Mouse (Mus musculus): ENCODE measurements around the gene Snrnp35.

GRCm38 (mm10) chr5:124501541-124501940 lies 18.6 kb downstream of the Snrnp35 start:
- TF ChIP-seq POLR2A (IDR thresholded peaks at IDR 0.05; ENCODE audit: insufficient read length, low read depth) (no peak), POLR2AphosphoS2 (IDR thresholded peaks at IDR 0.05; ENCODE audit: insufficient read length, low read depth) (no peak), E2F4 (IDR thresholded peaks at IDR 0.05; ENCODE audit: insufficient read depth) (no peak), MYOG (IDR thresholded peaks at IDR 0.05; ENCODE audit: control insufficient read depth in 1 of 3, insufficient read depth in 1 of 3, insufficient read length in 2 of 3, low read depth in 2 of 3) (no peak), MYOD1 (IDR thresholded peaks at IDR 0.05; ENCODE audit: control insufficient read depth in 1 of 3, insufficient read length in 2 of 3, low read depth in 2 of 3) (no peak)
